Mouse (Mus musculus) intestine, embryonic 14.5 days (tissue): ENCODE data around the gene A830005F24Rik. TPM values are rescaled to one million over a fixed set of nuclear protein-coding genes. Genes with fewer than 3 reads are reported as not detected.
"Not testable (repeated sequence)": the region's sequence is repeated elsewhere in the genome, so short reads cannot be mapped to it uniquely, and the experiment has no call there.

ENCODE experiments used
- ATAC-seq: fragments of 200-750 bp; cut with Nextera tagmentation; replicated peaks from 2 replicates; pipeline ENCODE4 v1.8.0; 2017; ENCODE audit warnings: low read depth, moderate number of reproducible peaks, moderate TSS enrichment, moderate library complexity; ENCODE audit not compliant: low FRiP score, low TSS enrichment
- DNase-seq: peaks from one replicate; pipeline ENCODE4 v3.0.0-alpha.2; 2018; ENCODE audit warnings: low spot score
- H3K27ac ChIP-seq: fragments of 300-500 bp; sonication (generic); 2 replicates; pipeline ENCODE4 v1.5.1; 2014; ENCODE audit warnings: low read depth, mild to moderate bottlenecking, control low read depth
- H3K27me3 ChIP-seq: fragments of 300-500 bp; sonication (generic); replicated peaks from 2 replicates; pipeline ENCODE4 v1.6.1; 2014; ENCODE audit warnings: low read length, control low read depth; ENCODE audit not compliant: control insufficient read depth, insufficient read depth
- H3K36me3 ChIP-seq: fragments of 300-500 bp; sonication (generic); 2 replicates; pipeline ENCODE4 v1.6.1; 2014; ENCODE audit warnings: low read length, control low read depth; ENCODE audit not compliant: control insufficient read depth, insufficient read depth
- H3K4me1 ChIP-seq: fragments of 300-500 bp; sonication (generic); replicated peaks from 2 replicates; pipeline ENCODE4 v1.6.1; 2014; ENCODE audit warnings: low read length, control low read depth, mixed read lengths; ENCODE audit not compliant: control insufficient read depth, insufficient read depth
- H3K4me2 ChIP-seq: fragments of 300-500 bp; sonication (generic); 2 replicates; pipeline ENCODE4 v1.6.1; 2014; ENCODE audit warnings: low read length
- H3K4me3 ChIP-seq: fragments of 300-500 bp; sonication (generic); 2 replicates; pipeline ENCODE4 v1.5.1; 2014; ENCODE audit warnings: low read depth, low read length, control low read depth, mixed read lengths
- H3K9ac ChIP-seq: fragments of 300-500 bp; sonication (generic); 2 replicates; pipeline ENCODE4 v1.6.1; 2014; ENCODE audit warnings: mild to moderate bottlenecking, low read length
- H3K9me3 ChIP-seq: fragments of 300-500 bp; sonication (generic); 2 replicates; pipeline ENCODE4 v1.6.1; 2016; ENCODE audit warnings: low read length, control low read depth; ENCODE audit not compliant: control insufficient read depth
- WGBS: fragments of 180-500 bp; shearing (Covaris S2); extraction: QIAGEN DNeasy Blood & Tissue Kit; methylation state at CpG from one replicate; pipeline ENCODE4 v1.1.7; 2014; 5-methylcytosine and 5-hydroxymethylcytosine counted together
- polyA plus RNA-seq: library from polyadenylated mRNA; unstranded; fragments of >200 nt; fragmentation: Nextera tagmentation; extraction: Ambion mirVana; gene quantifications from 2 replicates; pipeline ENCODE4 v1.2.1, GENCODE M21; 2014

Gene A830005F24Rik
- polyA plus RNA-seq, 1 experiment from 2014 or later: 1.1 TPM

DNA sequence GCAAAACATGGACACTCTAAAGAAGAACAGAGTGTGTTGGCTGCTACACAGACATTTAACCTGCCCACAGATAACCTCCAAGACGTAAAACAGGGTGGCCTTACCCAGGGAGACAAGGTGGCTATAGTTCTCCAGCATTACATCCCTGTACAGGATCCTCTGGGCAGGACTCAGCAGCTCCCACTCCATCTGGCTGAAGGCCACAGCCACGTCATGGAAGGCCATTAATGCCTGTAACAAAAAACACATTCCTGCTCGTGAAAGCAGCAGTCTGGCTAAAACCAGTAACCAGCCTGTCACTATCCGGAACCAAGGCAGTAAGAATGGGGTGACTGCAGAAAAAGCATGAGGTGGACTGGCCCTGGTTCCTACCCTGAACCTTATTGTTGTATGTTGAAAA, 14.7 kb upstream of the A830005F24Rik start:
- Histone ChIP-seq H3K36me3 (peaks cover 16% of the 10 kb centered on the region), H3K27ac (no peak overlapping the region), H3K4me1 (no peaks in the 10 kb centered on the region), H3K9me3 (peaks cover 12% of the 10 kb centered on the region), H3K4me2 (no peak overlapping the region), H3K4me3 (no peak overlapping the region), H3K9ac (no peak overlapping the region), H3K27me3 (no peaks in the 10 kb centered on the region)
- 54% methylated on average over 4 of the region's 4 CpGs for WGBS
- DNase-seq (peak; percentile 62), ATAC-seq (no peak)

- 0 out of 2 replicates have a peak, but pooled peaks cover 4% of the 10 kb centered on the region for H3K9me3 ChIP-seq
- ATAC-seq: no peak
- H3K27me3 ChIP-seq: no peaks in the 10 kb centered on the region
- no peak overlapping the region for H3K9ac ChIP-seq
- H3K4me2 ChIP-seq: no peak overlapping the region
- DNase-seq: no peak
- H3K27ac ChIP-seq: no peak overlapping the region
- WGBS: 66% methylated on average over 5 of the region's 5 CpGs
- no peak overlapping the region for H3K4me3 ChIP-seq
- H3K36me3 ChIP-seq: peaks cover 29% of the 10 kb centered on the region
- H3K4me1 ChIP-seq: no peaks in the 10 kb centered on the region
These were observed 10.9 kb upstream of the A830005F24Rik start for GRCm38 (mm10) chr13:48502422-48502821.

DNA sequence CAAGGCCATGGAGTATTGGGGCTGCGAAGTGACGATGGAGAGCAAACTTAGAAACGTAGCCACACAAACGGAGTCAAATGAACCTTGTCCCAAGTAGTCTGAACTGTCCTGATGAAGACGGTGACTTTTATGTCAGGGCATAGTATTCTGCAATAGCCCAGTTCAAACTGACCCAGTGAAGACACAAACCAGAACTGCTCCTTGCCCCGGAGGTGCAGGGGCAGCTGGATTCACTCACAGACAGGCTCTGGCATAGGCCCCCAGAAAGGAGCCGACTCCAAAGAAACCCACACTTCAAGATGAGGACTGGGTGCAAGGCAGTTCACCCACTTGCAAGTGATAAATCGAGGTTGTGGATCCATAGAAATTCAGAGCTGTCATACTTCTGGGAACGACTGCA, 4.7 kb upstream of the A830005F24Rik start:
- no peak overlapping the region for H3K9ac ChIP-seq
- no peak for DNase-seq

GRCm38 (mm10) chr13:48515861-48516260, 2.5 kb downstream of the A830005F24Rik start:
- Histone ChIP-seq H3K4me3 (no peak overlapping the region), H3K4me2 (no peak overlapping the region), H3K4me1 (peaks cover 7% of the 10 kb centered on the region; the same call in 1 of the 2 replicates), H3K27me3 (no peaks in the 10 kb centered on the region), H3K36me3 (no peaks in the 10 kb centered on the region), H3K9ac (no peak overlapping the region), H3K27ac (no peak overlapping the region), H3K9me3 (no peaks in the 10 kb centered on the region)
- ATAC-seq (no peak), DNase-seq (no peak)
- WGBS: 79% methylated on average over 4 of the region's 4 CpGs

More for the DNA sequence above, 4.7 kb upstream of the A830005F24Rik start:
- 64% methylated on average over 9 of the region's 9 CpGs for WGBS
- Histone ChIP-seq H3K4me1 (peaks cover 7% of the 10 kb centered on the region; the same call in 1 of the 2 replicates), H3K9me3 (0 out of 2 replicates have a peak, but pooled peaks cover under 1% of the 10 kb centered on the region), H3K27me3 (no peaks in the 10 kb centered on the region), H3K36me3 (peaks cover 21% of the 10 kb centered on the region), H3K4me3 (no peak overlapping the region), H3K4me2 (no peak overlapping the region), H3K27ac (no peak overlapping the region)
- ATAC-seq: no peak

DNA sequence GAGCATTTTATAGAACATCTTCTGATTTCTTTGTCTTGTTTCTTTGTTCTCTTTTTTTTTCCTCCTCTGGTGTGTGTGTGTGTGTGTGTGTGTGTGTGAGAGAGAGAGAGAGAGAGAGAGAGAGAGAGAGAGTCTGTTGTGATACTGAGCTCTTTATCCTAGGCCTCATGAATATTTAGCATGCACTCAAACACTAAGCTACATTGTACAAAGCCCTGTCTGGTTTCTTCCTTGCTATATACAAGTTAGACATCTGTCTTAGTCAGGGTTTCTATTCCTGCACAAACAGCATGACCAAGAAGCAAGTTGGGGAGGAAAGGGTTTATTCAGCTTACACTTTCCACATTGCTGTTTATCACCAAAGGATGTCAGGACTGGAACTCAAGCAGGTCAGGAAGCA, 5.8 kb downstream of the A830005F24Rik start:
- ATAC-seq, H3K4me2 ChIP-seq, H3K4me1 ChIP-seq, H3K4me3 ChIP-seq, DNase-seq, H3K27me3 ChIP-seq, H3K36me3 ChIP-seq, H3K9ac ChIP-seq, H3K9me3 ChIP-seq, H3K27ac ChIP-seq: not testable (repeated sequence)

GRCm38 (mm10) chr13:48525745-48526144, 12.4 kb downstream of the A830005F24Rik start:
- no peak overlapping the region for H3K4me3 ChIP-seq
- no peaks in the 10 kb centered on the region for H3K9me3 ChIP-seq
- DNase-seq (no peak), ATAC-seq (no peak)
- H3K36me3 ChIP-seq: no peaks in the 10 kb centered on the region
- H3K27ac ChIP-seq: no peak overlapping the region
- WGBS: 75% methylated on average over 5 of the region's 5 CpGs
- H3K9ac ChIP-seq: no peak overlapping the region
- H3K4me2 ChIP-seq: no peak overlapping the region
- H3K4me1 ChIP-seq: no peaks in the 10 kb centered on the region
- H3K27me3 ChIP-seq: no peaks in the 10 kb centered on the region

DNA sequence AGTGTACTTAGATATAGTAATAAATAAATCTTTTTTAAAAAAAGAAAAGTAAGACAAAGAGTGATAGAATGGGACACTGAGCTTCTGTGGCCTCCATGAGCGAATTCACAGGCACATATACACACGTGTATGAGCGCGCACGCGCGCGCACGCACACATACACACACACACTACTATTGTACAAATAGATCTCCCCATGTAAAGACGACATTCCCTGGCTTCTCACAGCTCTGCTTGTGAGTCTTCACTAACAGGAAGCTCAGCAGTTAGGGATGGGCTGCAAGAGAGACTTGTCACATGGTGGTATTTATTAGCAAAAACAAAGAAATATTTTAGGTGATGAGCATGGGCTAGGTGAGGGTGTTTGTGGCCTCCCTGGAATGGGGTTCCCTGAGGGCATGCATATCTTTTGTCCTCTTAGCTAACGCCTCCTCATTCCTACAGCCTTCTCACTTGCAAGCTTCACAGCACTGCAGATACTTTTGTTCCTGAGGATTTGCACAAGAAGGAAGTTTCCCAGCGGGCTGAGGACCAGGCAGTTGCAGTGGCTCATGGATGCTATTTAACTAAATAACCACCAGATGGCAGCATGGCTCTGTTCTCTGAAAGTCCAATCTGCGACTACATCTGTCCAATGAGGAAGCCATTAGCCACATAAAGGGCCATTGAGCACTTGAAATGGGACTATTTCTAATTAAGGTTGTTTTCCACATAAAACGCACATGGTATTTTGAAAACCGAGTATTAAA, 14.9 kb downstream of the A830005F24Rik start:
- Histone ChIP-seq H3K9me3 (no peaks in the 10 kb centered on the region), H3K9ac (no peak overlapping the region), H3K4me1 (no peaks in the 10 kb centered on the region), H3K27me3 (no peaks in the 10 kb centered on the region), H3K4me3 (no peak overlapping the region), H3K36me3 (peaks cover 2% of the 10 kb centered on the region), H3K27ac (no peak overlapping the region), H3K4me2 (no peak overlapping the region)
- ATAC-seq: 0 out of 2 replicates have a peak, but pooled peaks have one; percentile 38
- 52% methylated on average over 15 of the region's 15 CpGs for WGBS
- peak; percentile 68 for DNase-seq

DNA sequence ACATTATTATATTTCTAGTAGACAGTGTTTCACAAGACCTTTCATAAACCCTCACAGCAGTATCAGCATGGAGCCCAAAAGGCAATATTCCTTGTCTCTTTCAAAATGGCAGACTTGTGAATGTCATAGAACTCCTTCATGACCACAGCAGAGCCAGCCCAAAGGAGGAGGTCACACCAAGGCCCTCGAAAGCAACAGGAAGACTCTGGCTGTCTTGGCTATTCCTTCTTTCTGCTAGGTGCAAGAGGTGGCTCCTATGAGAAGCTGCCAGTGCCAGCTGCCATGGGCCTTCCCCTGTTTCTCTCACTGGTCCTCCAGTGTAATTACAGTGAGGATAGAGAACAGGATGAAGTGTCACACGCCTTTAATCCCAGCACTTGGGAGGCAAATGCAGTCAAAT, 15.7 kb downstream of the A830005F24Rik start:
- 50% methylated on average over 2 of the region's 2 CpGs for WGBS
- ATAC-seq: no peak
- Histone ChIP-seq H3K27ac (no peak overlapping the region), H3K27me3 (no peaks in the 10 kb centered on the region), H3K9ac (no peak overlapping the region), H3K36me3 (peaks cover 7% of the 10 kb centered on the region), H3K4me3 (no peak overlapping the region), H3K4me1 (no peaks in the 10 kb centered on the region), H3K4me2 (no peak overlapping the region), H3K9me3 (no peaks in the 10 kb centered on the region)
- no peak for DNase-seq

DNA sequence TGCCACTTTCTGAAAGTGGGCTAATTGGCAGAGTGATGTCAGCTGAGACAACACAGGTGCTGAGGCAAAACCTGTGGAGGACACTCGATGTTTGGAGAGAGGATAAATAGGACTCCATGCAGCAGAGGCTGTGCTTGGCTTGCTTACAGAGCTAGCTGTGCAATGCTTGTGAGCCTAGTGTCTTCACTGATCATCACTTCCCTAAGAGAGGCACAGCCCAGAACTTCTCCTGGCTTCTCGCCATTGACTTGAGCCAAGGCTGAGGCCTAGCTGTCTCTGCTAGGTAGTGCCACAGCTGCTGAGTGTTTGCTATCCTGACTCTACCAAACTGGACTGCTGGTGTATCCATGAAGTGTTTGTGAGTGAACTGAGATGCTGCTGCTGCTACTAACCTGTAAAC, 17.3 kb downstream of the A830005F24Rik start:
- no peak for DNase-seq
- H3K27ac ChIP-seq: no peak overlapping the region
- H3K36me3 ChIP-seq: peaks cover 20% of the 10 kb centered on the region
- H3K4me1 ChIP-seq: no peaks in the 10 kb centered on the region
- no peak for ATAC-seq
- no peak overlapping the region for H3K9ac ChIP-seq
- H3K4me3 ChIP-seq: no peak overlapping the region
- 43% methylated on average over 2 of the region's 2 CpGs for WGBS
- H3K4me2 ChIP-seq: no peak overlapping the region
- no peaks in the 10 kb centered on the region for H3K27me3 ChIP-seq
- no peaks in the 10 kb centered on the region for H3K9me3 ChIP-seq
